Mouse (Mus musculus): Measurements from ENCODE around the gene Galnt13. TPM values are rescaled to one million over a fixed set of nuclear protein-coding genes. Genes with fewer than 3 reads are reported as not detected.
"Not testable (repeated sequence)": the region's sequence is repeated elsewhere in the genome, so short reads cannot be mapped to it uniquely, and the experiment has no call there.

Galnt13 gene
- total RNA-seq, 2 experiments from 2014 or later = not detected

DNA sequence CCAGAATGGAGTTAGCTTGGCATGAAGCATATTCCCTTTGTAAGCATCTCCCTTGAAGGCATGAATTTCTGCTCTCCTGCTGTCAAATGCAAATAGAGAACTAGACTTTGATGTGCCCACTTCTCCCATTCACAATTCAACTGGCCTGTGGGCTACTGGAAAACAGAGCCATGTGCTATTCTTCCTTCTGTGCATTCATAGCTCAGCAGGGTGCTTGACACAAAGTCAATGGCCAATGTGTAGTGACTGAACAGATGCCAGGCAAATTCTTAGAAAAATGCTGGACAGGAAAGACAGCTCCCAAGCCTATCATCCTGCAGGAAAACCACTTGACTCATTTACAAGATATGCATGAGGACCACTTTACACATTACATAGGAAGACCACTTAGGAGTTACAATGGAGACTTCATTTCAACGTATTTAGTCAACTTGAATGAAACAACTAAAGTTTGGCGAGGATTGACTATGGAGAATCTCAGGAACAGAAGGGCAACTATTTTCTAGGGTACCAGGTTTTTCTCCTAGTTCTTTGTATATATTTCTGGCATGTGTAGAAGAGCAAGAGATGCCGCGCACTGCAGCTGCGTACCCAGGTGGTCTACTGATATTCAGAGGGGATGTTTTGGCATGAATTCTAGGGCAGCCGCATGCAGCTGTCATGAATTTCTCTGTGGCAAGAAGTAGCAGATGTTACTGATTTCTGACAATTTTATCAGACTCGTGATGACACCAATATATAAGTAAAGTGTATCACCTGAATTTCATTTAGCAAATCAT, 470.4 kb downstream of the Galnt13 start:
- DNase-seq = no peak
- intact Hi-C loops (cut with DNase I) = no loop called here

GRCm38 (mm10) chr2:54915088-54915670, 479.1 kb downstream of the Galnt13 start:
- intact Hi-C loops (cut with DNase I) = no loop called here
- no peak for DNase-seq

DNA sequence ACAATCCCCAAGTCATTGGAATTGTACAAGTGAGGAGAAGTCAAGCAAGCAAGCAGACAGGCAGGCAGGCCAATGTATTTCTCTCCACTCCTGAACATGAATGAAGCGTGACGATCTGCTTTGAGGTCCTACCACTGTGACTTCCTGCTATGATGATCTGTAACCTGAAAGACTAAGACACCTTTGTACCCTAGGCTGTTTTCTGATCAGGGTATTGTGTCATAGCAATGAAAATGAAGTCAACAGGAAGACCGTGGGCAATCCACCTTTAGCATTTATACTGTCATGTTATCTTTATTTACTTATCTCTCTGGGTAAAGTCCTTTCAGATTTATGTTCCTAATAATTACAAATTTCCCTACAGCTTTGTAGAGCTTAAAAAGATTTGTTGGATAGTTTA, 500.3 kb downstream of the Galnt13 start:
- no peak for DNase-seq
- intact Hi-C loops (cut with DNase I) = no loop called here

- intact Hi-C loops (cut with DNase I) = no loop called here
- no peak for DNase-seq
Observed at GRCm38 (mm10) chr2:54937306-54937705, 501.2 kb downstream of the Galnt13 start.

GRCm38 (mm10) chr2:54938075-54938474, 502.0 kb downstream of the Galnt13 start:
- no peak for DNase-seq
- intact Hi-C loops (cut with DNase I) = no loop called here

DNA sequence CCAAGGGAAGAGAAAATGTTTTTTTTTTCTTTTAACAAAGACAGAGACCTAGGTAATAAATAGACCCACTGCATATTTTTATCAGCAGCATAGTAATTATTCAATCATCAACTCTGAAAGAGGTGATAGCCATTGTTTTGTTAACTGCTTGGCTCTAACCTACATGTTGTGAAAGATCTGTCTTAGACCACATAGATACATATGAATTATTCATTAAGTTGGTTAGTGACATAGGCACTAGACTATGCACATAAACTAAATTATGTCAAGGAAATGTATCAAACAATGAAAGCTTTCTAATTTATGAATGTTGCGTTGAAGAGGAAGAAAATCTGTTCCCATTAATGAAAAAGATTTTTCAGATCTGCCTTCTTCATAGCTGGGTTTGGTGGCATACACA, 507.3 kb downstream of the Galnt13 start:
- intact Hi-C loops (cut with DNase I) = no loop called here
- DNase-seq = no peak

DNA sequence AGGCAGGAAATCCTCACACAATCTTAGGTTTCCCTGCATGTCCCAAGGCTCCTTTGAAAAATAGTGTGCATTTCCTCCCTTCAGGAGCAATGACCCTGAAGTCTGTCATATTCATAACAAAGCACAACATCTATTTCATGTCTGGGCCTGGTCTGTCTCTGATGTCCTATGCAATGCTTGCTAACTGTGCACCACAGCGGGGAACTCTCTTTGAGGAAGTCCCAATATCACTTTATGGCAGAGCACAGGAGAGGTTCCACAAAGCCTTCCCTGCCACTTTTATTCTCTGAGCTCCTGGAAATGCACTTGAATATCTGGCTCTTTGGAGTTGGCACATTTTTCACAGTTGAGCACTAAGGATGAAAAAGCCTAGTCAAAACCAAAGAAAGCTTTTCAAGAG, 547.7 kb downstream of the Galnt13 start:
- intact Hi-C loops (cut with DNase I) = no loop called here
- no peak for DNase-seq

DNA sequence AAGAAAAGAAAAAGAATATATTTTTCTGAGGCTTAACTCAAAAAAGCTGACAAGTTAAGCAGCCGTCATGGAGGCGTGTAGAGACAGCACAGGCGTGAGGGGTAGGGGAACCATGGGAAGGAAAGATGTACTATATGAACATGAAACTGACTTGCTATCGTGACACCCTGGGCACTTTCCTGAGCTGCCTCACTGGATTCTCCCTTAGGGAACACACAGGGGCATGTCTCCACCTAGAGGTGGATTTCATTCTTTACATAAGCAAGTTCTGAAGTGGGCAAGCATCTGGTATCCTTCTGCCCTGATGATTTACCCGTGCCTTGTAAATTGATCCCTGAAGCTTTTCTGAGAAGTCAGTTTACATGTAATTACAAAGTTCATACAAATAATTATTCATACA, 586.4 kb downstream of the Galnt13 start:
- DNase-seq; intact Hi-C loops (cut with DNase I): not testable (repeated sequence)

GRCm38 (mm10) chr2:55034610-55035009, 598.5 kb downstream of the Galnt13 start:
- intact Hi-C loops (cut with DNase I) = no loop called here

GRCm38 (mm10) chr2:55065469-55066315, 629.6 kb downstream of the Galnt13 start:
- intact Hi-C loops (cut with DNase I) = no loop called here
- no peak for DNase-seq

More at GRCm38 (mm10) chr2:55034610-55035009, 598.5 kb downstream of the Galnt13 start:
- DNase-seq = no peak

- intact Hi-C loops (cut with DNase I) = no loop called here
- DNase-seq = no peak
Observed at GRCm38 (mm10) chr2:55085580-55085979, 649.5 kb downstream of the Galnt13 start.

- intact Hi-C loops (cut with DNase I) = no loop called here
Observed at GRCm38 (mm10) chr2:55088034-55088433, 651.9 kb downstream of the Galnt13 start.

DNA sequence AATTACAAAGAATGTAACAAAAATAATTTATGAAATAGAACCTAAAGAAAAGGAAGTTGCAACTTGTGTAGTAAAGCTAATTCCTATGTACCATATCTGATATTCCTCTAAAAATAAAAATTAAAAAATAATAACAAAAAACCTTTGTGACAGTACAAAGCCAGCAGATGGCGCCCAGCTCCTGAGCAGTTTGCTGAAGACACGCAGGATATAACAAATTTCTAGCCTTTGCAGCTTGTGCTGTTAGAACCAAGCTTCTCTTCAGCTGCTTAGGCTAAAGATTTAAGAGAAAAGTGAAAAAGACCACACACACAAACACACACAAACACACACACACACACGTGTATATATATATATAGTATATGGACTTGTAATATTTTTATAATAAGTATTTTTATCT, 654.2 kb downstream of the Galnt13 start:
- intact Hi-C loops (cut with DNase I) = loop anchor here (10.0 kb wide), 2 partner anchors 754 to 834 kb away; no protein-coding TSS in a partner anchor
- DNase-seq = peak in 1 of 2 experiments; percentile 2

More at GRCm38 (mm10) chr2:55088034-55088433, 651.9 kb downstream of the Galnt13 start:
- no peak for DNase-seq

- intact Hi-C loops (cut with DNase I) = loop anchor here (10.0 kb wide), 2 partner anchors 753 to 833 kb away; no protein-coding TSS in a partner anchor
Observed at GRCm38 (mm10) chr2:55091495-55091894, 655.4 kb downstream of the Galnt13 start.

DNA sequence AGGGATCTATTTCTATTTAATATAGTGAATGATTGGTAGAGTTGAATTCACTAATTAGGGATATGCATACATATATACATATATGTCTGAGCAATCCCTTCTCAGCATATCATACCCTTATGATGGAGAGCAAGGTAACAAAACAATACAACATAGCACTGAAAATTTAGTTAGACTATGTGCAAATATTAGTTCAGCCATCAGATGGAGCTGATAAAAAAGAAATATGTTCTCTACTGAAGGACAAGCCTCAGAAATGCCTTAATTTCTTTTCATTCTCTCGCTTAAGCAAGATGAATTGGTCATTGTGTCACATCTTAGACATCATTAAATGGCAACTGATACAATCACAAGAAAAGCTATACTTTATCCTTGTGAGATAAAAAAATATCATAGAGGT, 663.0 kb downstream of the Galnt13 start:
- intact Hi-C loops (cut with DNase I) = loop anchor here (10.0 kb wide), 2 partner anchors 746 to 826 kb away; no protein-coding TSS in a partner anchor
- no peak for DNase-seq

More at GRCm38 (mm10) chr2:55091495-55091894, 655.4 kb downstream of the Galnt13 start:
- DNase-seq = no peak

DNA sequence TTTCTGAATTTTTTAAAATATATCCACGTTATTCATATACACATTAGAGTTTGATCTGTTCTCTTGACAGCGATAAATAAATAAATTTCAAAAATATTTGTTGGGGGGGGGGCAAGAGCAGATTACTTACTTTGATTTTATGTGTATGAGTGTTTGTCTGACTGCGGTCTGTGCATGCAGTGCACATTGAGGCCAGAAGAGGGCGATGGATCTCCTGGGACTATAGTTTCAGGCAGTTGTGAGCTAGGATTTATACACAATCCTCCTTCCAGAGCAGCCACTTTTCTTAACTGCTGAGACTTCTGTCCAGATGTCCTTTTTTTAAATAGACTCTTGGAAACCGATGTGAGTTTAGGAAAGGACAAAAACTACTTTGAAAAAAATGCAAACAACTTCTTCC, 665.2 kb downstream of the Galnt13 start:
- no peak for DNase-seq
- intact Hi-C loops (cut with DNase I) = no loop called here

- intact Hi-C loops (cut with DNase I) = no loop called here
- no peak for DNase-seq
Observed at GRCm38 (mm10) chr2:55103521-55103920, 667.4 kb downstream of the Galnt13 start.

GRCm38 (mm10) chr2:55107828-55108227, 671.7 kb downstream of the Galnt13 start:
- intact Hi-C loops (cut with DNase I) = no loop called here
- no peak for DNase-seq

GRCm38 (mm10) chr2:55153089-55153488, 717.0 kb downstream of the Galnt13 start:
- no peak for DNase-seq
- intact Hi-C loops (cut with DNase I) = no loop called here

- intact Hi-C loops (cut with DNase I) = no loop called here
- DNase-seq = no peak
Observed at GRCm38 (mm10) chr2:55164781-55165180, 728.7 kb downstream of the Galnt13 start.
